Mouse (Mus musculus) heart, postnatal 36 days (tissue): ENCODE measurements around the gene Tut7. TPM values are rescaled to one million over a fixed set of nuclear protein-coding genes. Genes with fewer than 3 reads are reported as not detected.
"Not testable (repeated sequence)": the region's sequence is repeated elsewhere in the genome, so short reads cannot be mapped to it uniquely, and the experiment has no call there.

Experiments
- DNase-seq, 2 experiments: peaks; one replicate each; pipeline ENCODE4 v3.0.0; 2021 to 2022
- intact Hi-C: fragments of 180-260 bp; cut with DNase I; formaldehyde crosslinking; loops from one replicate; pipeline ENCODE4 v1.15.1; 2025
- total RNA-seq, 2 experiments: library from RNA; stranded (reverse); gene quantifications; 2 replicates each; pipeline ENCODE4 v1.2.3; 2021

The Tut7 gene
- total RNA-seq = 10 to 100 TPM; 44.6 to 45.8 TPM

DNA sequence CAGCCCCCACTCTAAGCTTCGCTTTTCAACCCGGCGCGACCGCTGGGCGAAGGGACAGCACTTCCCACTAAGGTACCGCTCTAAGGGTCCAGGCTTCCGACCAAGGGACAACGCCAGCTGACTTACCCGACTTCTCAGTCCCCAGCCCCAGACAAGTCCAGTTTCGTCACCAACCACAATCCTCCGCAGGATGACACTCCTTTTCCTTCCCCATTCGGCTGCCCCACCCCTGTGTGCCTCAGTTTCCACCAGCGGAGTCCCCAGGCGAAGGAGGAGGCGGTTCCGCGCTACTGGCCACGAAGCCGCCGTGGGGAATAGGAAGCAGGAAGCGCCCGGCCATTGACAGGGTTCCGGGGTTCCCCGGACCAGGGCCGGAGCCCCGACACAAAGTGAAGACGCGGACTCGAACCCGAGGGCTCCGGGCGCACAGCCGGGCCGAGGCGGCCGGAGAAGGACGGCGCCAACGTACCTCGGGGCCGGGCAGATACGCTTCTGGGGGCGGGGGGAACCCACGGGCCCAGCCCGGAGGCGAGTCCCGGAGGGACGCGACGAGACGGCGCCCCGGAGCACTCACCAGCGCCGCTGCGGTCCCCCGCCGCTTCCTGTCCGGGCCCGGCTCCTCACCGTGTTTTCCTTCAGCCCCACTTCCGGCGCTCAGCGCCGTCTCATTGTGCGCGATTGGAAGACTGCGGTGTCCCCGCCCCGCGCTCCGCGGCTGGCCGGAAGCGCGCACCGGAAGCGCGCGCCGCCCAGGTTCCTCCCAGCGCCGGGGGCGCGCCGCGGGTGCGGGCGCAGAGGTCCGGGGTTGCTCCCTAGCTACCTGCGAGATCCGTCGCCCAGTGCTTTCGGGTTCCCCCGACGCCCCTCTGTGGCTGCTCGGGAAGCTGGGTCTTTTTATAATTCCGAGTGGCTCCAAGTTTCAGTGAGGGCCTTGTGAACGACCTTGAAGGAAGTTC is at the start of gene Tut7:
Tut7 (minus strand) TSS at position 641 of the 956 bp plus-strand sequence.
- DNase-seq = peak; percentile 91 to 94
- intact Hi-C loops = loop anchor here (5.0 kb wide), 1 partner anchor 50 kb away; no protein-coding TSS in a partner anchor

- intact Hi-C loops = no loop called here
These were observed 49.5 kb upstream of the Tut7 start for GRCm38 (mm10) chr13:59872446-59872845.

GRCm38 (mm10) chr13:59870004-59870403 is 47.1 kb upstream of the Tut7 start:
- no peak for DNase-seq
- intact Hi-C loops = no loop called here

More at GRCm38 (mm10) chr13:59872446-59872845, 49.5 kb upstream of the Tut7 start:
- DNase-seq = no peak

DNA sequence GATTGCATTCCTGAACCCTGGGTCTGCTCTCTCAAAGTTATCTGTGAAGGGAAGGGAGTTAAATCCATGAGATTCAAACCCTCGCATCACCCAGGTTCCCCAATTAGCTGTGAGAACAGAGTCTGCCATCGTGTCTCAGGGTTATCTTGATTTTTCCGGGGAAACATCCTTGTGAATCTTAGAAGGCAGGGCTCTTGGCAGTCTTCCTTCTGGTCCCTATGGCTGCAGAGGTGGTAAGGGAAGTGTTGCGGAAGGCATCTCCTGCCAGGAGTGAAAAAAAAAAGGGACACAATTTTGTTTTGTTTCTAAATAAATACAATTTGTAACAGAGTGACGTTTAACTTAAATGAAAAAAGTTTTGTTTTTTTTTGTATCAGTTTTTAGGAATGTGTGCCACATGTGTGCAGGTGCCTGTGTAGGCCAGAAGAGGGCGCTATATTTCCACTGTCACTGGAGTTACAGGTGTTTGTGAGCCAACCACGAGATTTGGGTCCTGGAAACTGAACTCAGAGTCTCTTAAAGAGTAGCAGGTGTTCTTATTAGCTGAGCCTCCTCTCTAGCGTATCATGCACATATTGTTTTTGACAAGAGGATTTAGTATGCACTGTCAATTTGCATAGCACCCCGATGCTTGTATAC is 45.2 kb upstream of the Tut7 start:
- intact Hi-C loops = no loop called here
- DNase-seq = no peak

DNA sequence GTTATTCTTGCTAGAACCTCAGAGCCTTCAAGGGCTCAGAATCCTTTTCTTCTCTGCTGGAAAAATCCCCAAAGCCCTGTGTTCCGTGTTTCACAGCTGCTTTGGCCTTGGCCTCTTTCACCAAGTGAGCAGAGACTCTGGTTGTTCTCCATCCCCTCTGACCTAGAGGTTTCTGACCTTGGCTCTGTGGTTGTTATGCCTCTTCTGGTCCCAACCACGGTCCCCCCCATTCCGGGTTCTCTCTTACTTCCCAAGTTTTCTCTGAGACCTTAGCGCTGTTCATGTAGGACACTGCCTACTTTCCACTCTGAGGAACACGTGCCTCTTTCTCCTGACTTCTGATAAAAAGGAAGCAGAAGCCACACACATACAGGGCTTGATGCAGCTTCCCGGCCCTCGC is 44.2 kb upstream of the Tut7 start:
- peak in 1 of 2 experiments; percentile 7 for DNase-seq
- intact Hi-C loops = no loop called here

GRCm38 (mm10) chr13:59859515-59859914 is 36.6 kb upstream of the Tut7 start:
- intact Hi-C loops = loop anchor here (10.0 kb wide), 1 partner anchor 315 kb away; the partner anchor contains the start of gene Gas1

GRCm38 (mm10) chr13:59856286-59857070 is 33.5 kb upstream of the Tut7 start:
- peak; percentile 66 to 71 for DNase-seq
- intact Hi-C loops = loop anchor here (1.0 to 10.0 kb wide), 3 partner anchors 30 to 612 kb away; partner anchors contain the start of gene Gas1

More at GRCm38 (mm10) chr13:59859515-59859914, 36.6 kb upstream of the Tut7 start:
- DNase-seq = no peak

- intact Hi-C loops = loop anchor here (10.0 kb wide), 1 partner anchor 321 kb away; the partner anchor contains the start of gene Gas1
- DNase-seq = peak; percentile 30 to 40
These were observed 30.5 kb upstream of the Tut7 start for GRCm38 (mm10) chr13:59853471-59853870.

DNA sequence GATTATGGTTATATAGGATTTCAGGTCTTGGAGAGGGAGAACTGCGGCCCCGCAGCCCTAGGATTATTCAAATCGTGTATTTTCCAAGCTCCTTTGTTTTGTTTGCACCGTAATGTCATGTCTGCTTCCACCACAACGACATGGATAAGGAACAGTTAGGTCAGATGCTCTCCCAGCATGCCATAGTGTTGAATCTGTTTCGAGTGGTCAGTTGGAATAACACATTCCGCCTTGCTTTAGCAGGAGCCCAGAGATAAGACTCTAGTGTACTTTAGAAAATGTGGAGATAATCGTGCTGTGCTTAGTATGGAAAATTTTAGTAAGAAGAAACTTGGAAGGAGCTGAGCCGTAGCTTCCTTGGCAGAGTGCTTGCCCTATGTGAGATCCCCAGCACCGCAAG is 27.4 kb upstream of the Tut7 start:
- DNase-seq = no peak
- intact Hi-C loops = loop anchor here (10.0 kb wide), 1 partner anchor 324 kb away; the partner anchor contains the start of gene Gas1

- intact Hi-C loops = loop anchor here (5.0 kb wide), 2 partner anchors 893 to 1207 kb away; no protein-coding TSS in a partner anchor
- DNase-seq = no peak
These were observed 21.7 kb upstream of the Tut7 start for GRCm38 (mm10) chr13:59844661-59845060.

GRCm38 (mm10) chr13:59843976-59844375 is 21.0 kb upstream of the Tut7 start:
- intact Hi-C loops = loop anchor here (2.0 to 5.0 kb wide), 3 partner anchors 625 to 1207 kb away; no protein-coding TSS in a partner anchor
- no peak for DNase-seq

GRCm38 (mm10) chr13:59842226-59843210 is 19.6 kb upstream of the Tut7 start:
- peak; percentile 85 for DNase-seq
- intact Hi-C loops = loop anchor here (2.0 to 5.0 kb wide), 3 partner anchors 626 to 1205 kb away; no protein-coding TSS in a partner anchor

DNA sequence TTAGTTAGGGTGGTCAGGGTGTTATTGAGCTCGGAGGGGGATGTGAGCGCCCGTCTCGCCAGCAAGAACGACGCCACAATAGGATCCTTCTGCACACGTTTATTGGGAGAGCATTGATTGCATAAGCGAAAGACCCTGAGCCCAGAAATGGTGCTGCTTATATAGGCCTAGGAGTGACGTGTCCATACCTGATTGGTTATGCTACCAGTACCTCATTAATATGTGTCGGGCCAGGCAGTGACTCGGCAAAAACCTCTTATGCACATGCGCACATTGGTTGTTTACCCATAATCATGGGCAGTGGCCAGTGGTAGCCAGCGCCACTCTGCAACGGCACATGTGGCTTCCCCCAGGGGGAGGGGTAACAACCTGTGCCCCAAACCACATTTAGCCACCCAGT is 18.8 kb upstream of the Tut7 start:
- intact Hi-C loops = loop anchor here (2.0 to 5.0 kb wide), 4 partner anchors 17 to 1204 kb away; no protein-coding TSS in a partner anchor

DNA sequence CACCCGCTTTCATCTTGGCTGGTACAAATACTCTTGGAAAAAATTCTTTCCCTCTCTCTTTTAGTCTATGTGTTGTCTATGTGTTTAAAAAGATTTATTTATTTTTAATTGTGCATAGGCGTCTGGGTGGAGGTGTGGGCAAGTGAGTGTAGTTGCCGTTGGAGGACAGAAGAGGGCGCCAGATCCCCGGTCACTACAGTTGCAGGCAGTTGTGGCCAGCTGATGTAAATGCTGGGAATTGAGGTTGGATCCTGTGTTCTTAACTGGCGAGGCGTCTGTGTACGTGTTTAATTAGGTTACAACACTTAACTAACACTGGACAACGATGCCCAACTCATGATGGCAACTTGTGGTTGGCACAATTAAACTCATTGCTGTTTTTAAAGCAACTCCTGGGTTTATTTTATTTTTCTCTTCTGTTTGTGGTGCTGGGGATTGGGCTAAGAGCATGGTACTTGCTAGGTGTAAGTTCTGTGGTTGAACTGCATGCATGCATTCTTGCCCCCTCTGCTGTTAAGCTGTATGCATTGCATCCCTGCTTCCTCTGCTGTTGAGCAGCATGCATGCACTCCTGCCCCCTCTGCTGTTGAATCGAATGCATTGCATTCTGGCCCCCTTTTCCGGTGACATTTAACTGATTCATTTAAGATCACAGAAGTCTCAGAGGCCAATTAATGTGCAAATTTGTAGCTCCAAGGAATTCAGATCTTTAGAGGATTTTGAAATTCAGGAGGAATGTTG is 17.7 kb upstream of the Tut7 start:
- peak; percentile 79 to 82 for DNase-seq
- intact Hi-C loops = loop anchor here (2.0 to 5.0 kb wide), 3 partner anchors 16 to 1203 kb away; no protein-coding TSS in a partner anchor

More for the DNA sequence above, 18.8 kb upstream of the Tut7 start:
- DNase-seq = not testable (repeated sequence)

GRCm38 (mm10) chr13:59839356-59839755 is 16.4 kb upstream of the Tut7 start:
- intact Hi-C loops = no loop called here
- DNase-seq = no peak

DNA sequence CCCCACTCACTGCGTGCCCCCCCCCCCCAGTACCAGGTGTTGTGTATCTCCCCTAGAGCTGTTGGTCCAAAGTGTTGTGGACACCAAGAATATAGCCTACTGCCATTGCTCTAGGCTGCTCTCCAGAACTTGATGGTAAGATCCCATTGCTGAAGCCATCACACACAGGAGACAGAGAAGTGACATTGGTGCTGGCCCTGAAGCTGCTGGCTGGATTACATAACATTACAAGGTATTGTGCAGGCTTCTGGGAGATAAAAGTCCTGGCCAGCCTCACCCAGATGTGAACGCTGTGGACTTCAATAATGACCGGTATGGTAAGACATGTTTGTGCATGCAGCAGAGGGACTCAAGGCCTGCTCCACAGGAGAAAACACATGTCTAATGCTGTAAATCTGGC is 15.5 kb upstream of the Tut7 start:
- intact Hi-C loops = no loop called here
- no peak for DNase-seq

- intact Hi-C loops = no loop called here
- DNase-seq = no peak
These were observed 13.9 kb upstream of the Tut7 start for GRCm38 (mm10) chr13:59836811-59837210.
